ENCODE assay signal across 25 mouse cellular contexts in the genomic region with DNA sequence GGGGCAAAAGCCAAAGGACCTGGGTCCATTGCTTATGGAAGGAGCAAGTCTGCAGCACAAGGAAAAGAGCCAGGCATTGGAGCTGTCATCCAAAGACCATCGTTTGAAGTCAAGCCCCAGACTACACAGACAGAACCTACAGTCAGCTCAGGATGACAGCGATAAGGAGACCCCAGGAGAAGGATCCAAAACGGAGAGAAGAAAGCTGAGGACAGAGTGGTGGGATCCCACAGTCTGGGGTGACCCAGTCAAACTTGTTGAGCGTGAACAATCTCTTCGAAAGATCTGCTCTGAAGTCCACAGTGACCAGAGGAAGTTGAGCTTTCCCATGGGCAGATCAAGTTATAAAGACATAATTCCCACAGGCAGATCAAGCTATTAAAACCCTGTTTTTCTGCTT. TPM values are rescaled to one million over a fixed set of nuclear protein-coding genes. Genes with fewer than 3 reads are reported as not detected.
"Had no signal": no experiment of that assay in that cellular context is flagged by ENCODE, and none has a peak within 500 bp of the region (broad histone marks: within the 10 kb centered on the region; RNA-seq: fewer than 3 reads in every experiment).

No protein-coding gene starts in this region.

- H3K9me3 ChIP-seq: neural tube, embryonic 12.5 days; neural tube, embryonic 13.5 days; neural tube, embryonic 15.5 days; stomach, embryonic 15.5 days had no signal

- H3K4me2 ChIP-seq: neural tube, embryonic 12.5 days; neural tube, embryonic 13.5 days; neural tube, embryonic 15.5 days; stomach, embryonic 15.5 days had no signal

- DNase-seq: retina, postnatal 1 day; right cerebral cortex, adult 18-20 months; right cerebral cortex, postnatal 14 days; right cerebral cortex, postnatal 25 days; right cerebral cortex, postnatal 4 days; spleen, adult 18-20 months; thymus, adult 18-20 months; thymus, adult 2 months; thymus, postnatal 14 days; thymus, postnatal 25 days; thymus, postnatal 36 days; thymus, postnatal 4 days had no signal

- H3K27ac ChIP-seq: neural tube, embryonic 12.5 days; neural tube, embryonic 13.5 days; neural tube, embryonic 15.5 days; stomach, embryonic 15.5 days; stomach, postnatal 0 days had no signal

- H3K9ac ChIP-seq: neural tube, embryonic 12.5 days; neural tube, embryonic 13.5 days; neural tube, embryonic 15.5 days; stomach, embryonic 15.5 days had no signal

- H3K27me3 ChIP-seq: neural tube, embryonic 12.5 days; neural tube, embryonic 13.5 days; neural tube, embryonic 15.5 days; stomach, embryonic 15.5 days had no signal

- H3K4me3 ChIP-seq: neural tube, embryonic 12.5 days; neural tube, embryonic 13.5 days; neural tube, embryonic 15.5 days; stomach, embryonic 15.5 days had no signal

- H3K36me3 ChIP-seq: neural tube, embryonic 12.5 days; neural tube, embryonic 13.5 days; neural tube, embryonic 15.5 days; stomach, embryonic 15.5 days had no signal

- H3K4me1 ChIP-seq: neural tube, embryonic 12.5 days; neural tube, embryonic 13.5 days; neural tube, embryonic 15.5 days; stomach, embryonic 15.5 days had no signal

RNA-seq across cellular contexts. Expression of a gene that starts 1.1 kb away (rescaled TPM):
- polyA plus RNA-seq: neural tube, embryonic 11.5 days; small intestine, adult 2 months; spleen, adult 2 months; stomach, postnatal 0 days; thymus, postnatal 0 days had no signal

RNA-seq across cellular contexts. Expression of a gene that starts 57.2 kb away (rescaled TPM):
- polyA plus RNA-seq: neural tube, embryonic 11.5 days; neural tube, embryonic 12.5 days; neural tube, embryonic 13.5 days; neural tube, embryonic 14.5 days; neural tube, embryonic 15.5 days; spleen, adult 2 months; stomach, embryonic 14.5 days; stomach, embryonic 15.5 days; stomach, embryonic 16.5 days; stomach, postnatal 0 days; thymus, postnatal 0 days; urinary bladder, adult 2 months had no signal
